Mouse (Mus musculus) liver, embryonic 15.5 days (tissue): Measurements from ENCODE around the gene Ccdc6. TPM values are rescaled to one million over a fixed set of nuclear protein-coding genes. Genes with fewer than 3 reads are reported as not detected.

Experiments used
- ATAC-seq: fragments of 200-750 bp; cut with Nextera tagmentation; 2 replicates; pipeline ENCODE4 v1.8.0; 2017; ENCODE audit warnings: moderate number of reproducible peaks, mild to moderate bottlenecking, moderate library complexity; ENCODE audit not compliant: insufficient read depth
- H3K27ac ChIP-seq: fragments of 300-500 bp; sonication (generic); replicated peaks from 2 replicates; pipeline ENCODE4 v1.5.1; 2015; ENCODE audit warnings: mild to moderate bottlenecking, inconsistent platforms
- H3K27me3 ChIP-seq: fragments of 300-500 bp; sonication (generic); 2 replicates; pipeline ENCODE4 v1.6.1; 2015; ENCODE audit warnings: mild to moderate bottlenecking, inconsistent platforms
- H3K36me3 ChIP-seq: fragments of 300-500 bp; sonication (generic); replicated peaks from 2 replicates; pipeline ENCODE4 v1.6.1; 2015; ENCODE audit warnings: moderate library complexity, mild to moderate bottlenecking, inconsistent platforms
- H3K4me1 ChIP-seq: fragments of 300-500 bp; sonication (generic); replicated peaks from 2 replicates; pipeline ENCODE4 v1.6.1; 2015; ENCODE audit warnings: inconsistent platforms
- H3K4me2 ChIP-seq: fragments of 300-500 bp; sonication (generic); 2 replicates; pipeline ENCODE4 v1.6.1; 2015; ENCODE audit warnings: moderate library complexity, mild to moderate bottlenecking, inconsistent platforms
- H3K4me3 ChIP-seq: fragments of 300-500 bp; sonication (generic); replicated peaks from 2 replicates; pipeline ENCODE4 v1.5.1; 2015; ENCODE audit warnings: mild to moderate bottlenecking, inconsistent platforms
- H3K9ac ChIP-seq: fragments of 300-500 bp; sonication (generic); 2 replicates; pipeline ENCODE4 v1.6.1; 2015; ENCODE audit warnings: moderate library complexity, mild to moderate bottlenecking, inconsistent platforms
- H3K9me3 ChIP-seq: fragments of 300-500 bp; sonication (generic); replicated peaks from 2 replicates; pipeline ENCODE4 v1.6.1; 2016; ENCODE audit warnings: inconsistent platforms
- WGBS: fragments of 180-500 bp; shearing (Covaris S2); methylation state at CpG from one replicate; pipeline ENCODE4 v1.1.7; 2015; ENCODE audit warnings: mixed read lengths; ENCODE audit not compliant: insufficient replicate concordance; 5-methylcytosine and 5-hydroxymethylcytosine counted together
- polyA plus RNA-seq: library from polyadenylated mRNA; unstranded; fragments of >200 nt; fragmentation: Nextera tagmentation; extraction: Ambion mirVana; gene quantifications from 2 replicates; pipeline ENCODE4 v1.2.1, GENCODE M21; 2015

Ccdc6 gene
- polyA plus RNA-seq, 1 experiment from 2014 or later = 7.0 TPM

DNA sequence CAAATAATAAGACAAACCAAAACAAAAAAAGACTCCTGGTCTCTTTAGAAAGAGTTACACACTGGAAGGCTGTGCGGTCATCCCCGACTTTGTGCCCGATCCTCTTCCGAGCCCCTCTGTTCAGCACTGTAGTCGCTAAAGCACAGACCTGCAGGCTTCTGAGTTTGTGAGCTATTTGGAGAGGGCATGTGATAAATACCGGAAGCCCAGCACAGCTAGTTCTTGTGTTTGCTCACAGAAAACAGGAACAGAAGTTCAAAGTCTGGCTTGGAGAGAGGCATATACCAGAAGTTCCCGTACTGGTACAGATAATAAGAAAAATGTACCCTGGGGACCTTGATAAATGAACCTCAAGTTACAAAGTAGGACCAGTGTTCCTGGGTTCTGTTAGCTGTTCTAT lies 98.4 kb downstream of the Ccdc6 start:
- Histone ChIP-seq H3K9me3 (no peaks in the 10 kb centered on the region), H3K27ac (peak overlapping the region; percentile 59), H3K27me3 (no peaks in the 10 kb centered on the region), H3K4me3 (no peak overlapping the region), H3K36me3 (peaks cover 23% of the 10 kb centered on the region), H3K4me1 (peaks cover 13% of the 10 kb centered on the region), H3K4me2 (peak overlapping the region; percentile 35), H3K9ac (no peak overlapping the region)
- 32% methylated on average over 7 of the region's 7 CpGs for WGBS
- ATAC-seq = peak; percentile 73

DNA sequence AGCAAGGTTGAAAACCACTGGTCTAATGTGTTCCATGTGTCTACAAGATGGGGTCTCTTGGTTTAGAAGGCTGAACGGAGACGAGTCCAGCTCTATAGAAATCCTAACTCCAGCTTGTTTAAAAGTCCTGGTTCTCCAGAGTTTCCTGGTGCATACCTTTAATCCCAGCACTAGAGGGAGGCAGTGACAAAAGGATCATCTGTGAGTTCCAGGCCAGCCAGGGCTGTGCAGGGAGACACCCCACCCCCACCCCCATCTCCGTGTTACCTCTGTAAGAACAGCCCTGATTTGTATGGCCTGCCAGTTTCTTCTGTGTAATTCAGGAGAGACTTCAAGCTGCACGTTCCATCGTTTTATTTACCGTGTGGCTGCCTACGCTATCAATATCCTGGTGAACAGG lies 98.9 kb downstream of the Ccdc6 start:
- Histone ChIP-seq H3K27me3 (no peaks in the 10 kb centered on the region), H3K4me3 (no peak overlapping the region), H3K27ac (peak overlapping the region; percentile 59; the same call in 1 of the 2 replicates), H3K4me1 (peaks cover 13% of the 10 kb centered on the region), H3K4me2 (peak overlapping the region; percentile 35), H3K36me3 (peaks cover 20% of the 10 kb centered on the region), H3K9me3 (no peaks in the 10 kb centered on the region), H3K9ac (no peak overlapping the region)
- peak; percentile 69; the same call in 1 of the 2 replicates for ATAC-seq
- 34% methylated on average over 7 of the region's 7 CpGs for WGBS

DNA sequence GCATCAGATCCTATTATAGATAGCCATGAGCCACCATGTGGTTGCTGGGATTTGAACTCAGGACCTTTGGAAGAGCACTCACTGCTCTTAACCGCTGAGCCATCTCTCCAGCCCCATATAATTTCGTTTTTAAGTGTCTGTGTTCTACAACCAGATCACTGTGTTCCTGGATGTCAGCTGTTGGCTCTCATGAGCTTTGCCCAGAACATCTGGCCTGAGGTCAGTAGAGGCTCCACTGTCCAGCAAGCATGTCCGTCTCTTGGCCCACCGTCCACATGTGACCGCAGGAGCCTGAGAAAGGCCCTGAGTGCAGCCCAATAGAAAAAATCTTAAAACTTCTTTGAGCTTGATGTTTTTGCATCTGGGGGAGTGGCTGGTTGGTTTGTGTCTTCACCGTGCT lies 99.7 kb downstream of the Ccdc6 start:
- ATAC-seq = no peak
- no peak overlapping the region for H3K27ac ChIP-seq
- 75% methylated on average over 6 of the region's 6 CpGs for WGBS

DNA sequence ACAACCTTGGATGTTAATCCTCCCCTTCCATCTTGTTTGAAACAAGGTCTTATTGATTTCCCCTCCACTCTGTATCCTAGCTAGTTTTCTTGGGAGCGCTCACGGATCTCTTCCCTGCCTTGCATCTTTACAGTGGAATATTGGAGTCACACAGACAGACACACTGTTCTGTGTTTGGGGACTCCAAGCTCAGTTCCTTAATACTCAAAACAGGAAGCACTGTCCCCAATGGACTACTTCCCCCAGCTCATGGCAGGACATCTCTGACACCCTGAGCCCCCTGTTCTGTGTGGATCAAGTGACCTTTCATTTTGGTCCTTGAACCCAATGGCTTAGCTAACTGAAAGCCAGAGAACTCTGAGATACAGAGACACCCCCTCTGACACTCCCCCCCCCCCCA lies 100.7 kb downstream of the Ccdc6 start:
- peaks cover 3% of the 10 kb centered on the region for H3K36me3 ChIP-seq
- no peak overlapping the region for H3K27ac ChIP-seq
- H3K9me3 ChIP-seq = no peaks in the 10 kb centered on the region
- H3K9ac ChIP-seq = no peak overlapping the region
- H3K4me1 ChIP-seq = peaks cover 13% of the 10 kb centered on the region
- H3K27me3 ChIP-seq = no peaks in the 10 kb centered on the region
- no peak overlapping the region for H3K4me2 ChIP-seq
- 80% methylated on average over 2 of the region's 2 CpGs for WGBS
- no peak overlapping the region for H3K4me3 ChIP-seq
- no peak for ATAC-seq

More for the DNA sequence above, 99.7 kb downstream of the Ccdc6 start:
- Histone ChIP-seq H3K9me3 (no peaks in the 10 kb centered on the region), H3K4me1 (peaks cover 13% of the 10 kb centered on the region), H3K4me3 (no peak overlapping the region), H3K9ac (no peak overlapping the region), H3K27me3 (no peaks in the 10 kb centered on the region), H3K36me3 (peaks cover 12% of the 10 kb centered on the region), H3K4me2 (no peak overlapping the region)

DNA sequence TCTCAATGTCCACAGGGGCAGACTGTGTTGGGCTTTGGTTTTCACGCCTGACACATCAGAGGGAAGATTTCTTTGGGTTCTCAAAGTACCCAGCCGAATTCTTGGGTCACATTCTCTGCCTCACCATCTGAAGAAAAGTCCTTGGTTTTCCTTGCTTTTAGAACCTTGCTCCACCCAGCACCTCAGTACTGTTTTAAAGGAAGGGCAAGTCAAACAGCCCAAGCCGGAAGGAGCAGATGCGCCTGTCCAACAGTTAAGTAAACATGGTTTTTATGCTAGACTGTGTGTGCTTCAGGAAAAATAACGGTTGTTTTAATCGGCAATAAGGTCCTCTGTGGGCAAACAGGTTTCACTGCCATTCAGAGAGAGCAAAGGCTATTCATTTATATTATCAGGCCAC lies 101.1 kb downstream of the Ccdc6 start:
- Histone ChIP-seq H3K27ac (no peak overlapping the region), H3K4me2 (no peak overlapping the region), H3K4me1 (peaks cover 13% of the 10 kb centered on the region), H3K4me3 (no peak overlapping the region), H3K9ac (no peak overlapping the region), H3K9me3 (no peaks in the 10 kb centered on the region), H3K36me3 (no peaks in the 10 kb centered on the region), H3K27me3 (no peaks in the 10 kb centered on the region)
- WGBS = 54% methylated on average over 6 of the region's 6 CpGs
- ATAC-seq = no peak

DNA sequence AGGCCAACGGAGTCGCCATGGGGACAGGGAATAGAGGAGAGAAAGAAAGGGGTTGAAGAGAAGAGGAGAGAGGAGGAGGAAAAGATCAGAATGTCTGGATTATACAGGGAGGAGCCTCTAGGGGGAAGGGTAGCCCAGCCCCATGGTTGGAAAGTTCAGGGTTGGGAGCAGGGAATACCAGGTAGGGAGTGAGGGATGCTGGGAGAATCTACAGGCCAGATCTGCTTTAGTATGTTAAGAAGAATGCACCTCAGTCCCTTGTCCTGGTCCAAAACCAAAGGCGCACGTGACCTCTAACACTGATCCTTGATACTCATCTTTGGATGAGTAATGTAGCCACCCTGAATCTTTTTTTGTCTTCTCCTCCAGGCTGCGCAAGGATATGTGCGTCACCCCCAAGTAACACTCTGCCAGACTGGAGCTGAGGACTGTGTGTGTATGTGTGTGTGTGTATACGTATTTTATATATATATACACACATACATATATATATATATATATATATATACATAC lies 102.1 kb downstream of the Ccdc6 start:
- Histone ChIP-seq H3K36me3 (no peaks in the 10 kb centered on the region), H3K4me3 (no peak overlapping the region), H3K27ac (no peak overlapping the region), H3K27me3 (no peaks in the 10 kb centered on the region), H3K9me3 (no peaks in the 10 kb centered on the region), H3K4me2 (no peak overlapping the region), H3K9ac (no peak overlapping the region), H3K4me1 (peaks cover 13% of the 10 kb centered on the region)
- ATAC-seq = no peak
- WGBS = 72% methylated on average over 7 of the region's 7 CpGs

DNA sequence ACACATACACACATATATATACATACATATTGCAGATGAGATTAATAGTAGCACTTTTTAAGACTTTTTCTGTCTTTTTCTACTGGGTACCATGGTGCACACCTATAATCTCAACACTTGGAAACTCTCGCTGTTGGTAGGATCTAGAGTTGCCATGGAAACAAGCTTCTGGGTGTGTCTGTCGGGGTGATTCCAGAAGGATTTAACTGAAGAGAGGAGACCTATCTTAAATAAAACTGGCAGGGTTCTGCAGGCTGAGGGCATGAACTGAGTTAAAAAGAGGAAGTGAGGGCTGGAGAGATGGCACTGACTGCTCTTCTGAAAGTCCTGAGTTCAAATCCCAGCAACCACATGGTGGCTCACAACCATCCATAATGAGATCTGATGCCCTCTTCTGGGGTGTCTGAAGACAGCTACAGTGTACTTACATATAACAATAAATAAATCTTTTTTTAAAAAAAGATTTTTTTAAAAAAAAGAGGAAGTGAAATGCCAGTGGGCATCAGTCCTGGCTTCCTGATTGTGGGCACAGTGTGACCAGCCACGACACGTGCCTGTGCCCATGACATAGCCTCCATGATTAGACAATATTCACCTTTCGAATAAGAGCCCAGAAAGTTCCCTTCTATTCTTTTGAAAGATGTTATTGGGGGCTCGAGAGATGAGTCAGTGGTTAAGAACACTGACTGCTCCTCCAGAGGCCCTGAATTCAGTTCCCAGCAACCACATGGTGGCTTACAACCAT lies 102.7 kb downstream of the Ccdc6 start:
- no peak overlapping the region for H3K27ac ChIP-seq
- WGBS = 49% methylated on average over 6 of the region's 6 CpGs
- ATAC-seq = no peak
- no peak overlapping the region for H3K4me2 ChIP-seq
- H3K9me3 ChIP-seq = no peaks in the 10 kb centered on the region
- peaks cover 13% of the 10 kb centered on the region for H3K4me1 ChIP-seq
- no peak overlapping the region for H3K9ac ChIP-seq
- no peak overlapping the region for H3K4me3 ChIP-seq
- no peaks in the 10 kb centered on the region for H3K27me3 ChIP-seq
- no peaks in the 10 kb centered on the region for H3K36me3 ChIP-seq

DNA sequence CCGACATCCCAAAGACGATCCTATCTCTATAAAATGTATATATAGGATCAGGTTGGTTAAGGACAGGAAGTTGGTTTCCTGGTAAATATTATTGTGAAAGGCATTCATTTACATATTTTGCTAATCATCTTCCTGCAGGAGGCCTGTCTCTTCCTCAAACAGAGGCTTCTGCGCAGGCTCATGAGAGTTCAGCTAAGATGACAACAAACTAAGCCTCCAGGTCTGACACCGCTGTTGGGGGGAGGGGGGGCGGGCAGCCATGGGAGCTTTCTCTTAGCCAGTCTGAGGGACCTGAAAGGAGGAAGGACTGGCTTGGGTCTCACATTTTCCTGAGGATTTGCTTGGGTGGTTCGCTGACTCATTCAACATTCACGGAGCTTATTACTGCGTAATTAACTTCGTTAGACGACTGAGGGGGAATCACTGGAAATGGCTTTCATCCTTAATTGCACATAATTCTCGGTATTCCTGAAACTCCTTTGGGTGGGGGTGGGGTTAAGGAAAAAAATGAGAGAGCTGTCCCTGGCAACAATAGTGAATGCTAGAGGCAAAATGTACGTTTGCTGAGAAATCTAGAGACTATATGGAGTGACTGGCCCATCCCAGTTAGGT lies 104.1 kb downstream of the Ccdc6 start:
- 38% methylated on average over 12 of the region's 12 CpGs for WGBS
- ATAC-seq = no peak

DNA sequence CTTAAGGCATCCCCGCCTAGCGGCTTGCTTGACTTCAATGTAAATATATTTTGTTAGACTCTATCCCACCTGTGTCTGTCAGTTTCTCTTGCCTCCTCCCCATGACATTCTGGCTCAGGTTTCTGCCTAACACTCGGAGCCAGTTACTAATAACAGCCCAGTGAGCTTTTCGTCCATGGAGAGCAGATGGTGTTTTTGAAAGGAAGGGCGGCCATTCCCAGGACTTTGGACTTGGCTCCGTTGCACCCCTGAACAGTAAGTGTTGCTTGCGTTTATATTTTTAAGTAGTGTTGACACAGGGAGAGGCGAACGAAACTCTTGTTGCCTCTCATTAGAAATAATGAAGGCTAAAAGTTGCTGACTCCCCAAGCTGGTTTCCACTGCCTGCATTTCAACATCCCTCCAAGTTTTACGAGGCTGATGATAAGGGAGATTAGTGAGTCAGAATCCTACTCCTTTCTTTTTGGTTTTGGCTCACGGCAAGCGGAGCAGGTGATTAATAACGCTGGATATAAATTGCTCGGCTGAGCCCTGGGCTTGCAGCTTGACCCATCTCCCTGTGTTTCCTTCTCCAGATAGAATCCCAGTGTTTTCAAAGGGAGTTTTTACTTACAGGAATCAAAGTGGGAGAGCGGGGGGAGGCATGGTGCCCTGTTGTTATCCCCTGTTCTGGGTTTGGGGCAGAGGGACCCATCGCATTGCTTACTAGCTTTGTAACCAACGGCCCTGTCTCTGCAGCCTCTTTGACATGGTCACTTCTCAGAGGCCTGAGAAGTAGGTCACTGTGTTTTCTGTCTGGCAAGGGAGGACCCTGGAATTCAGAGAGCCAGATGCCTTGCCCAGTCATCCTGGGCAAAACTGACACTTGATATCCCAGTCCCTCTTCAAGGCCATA lies 107.8 kb downstream of the Ccdc6 start, which contains the start of gene Mrln:
Gene Mrln, plus strand, starts transcription at position 160 of the 895 bp plus-strand sequence.
- no peaks in the 10 kb centered on the region for H3K4me1 ChIP-seq
- H3K27ac ChIP-seq = no peak within 1 kb of the TSS
- WGBS = 65% methylated on average over 17 of the region's 17 CpGs
- H3K27me3 ChIP-seq = no peaks in the 10 kb centered on the region
- H3K9ac ChIP-seq = no peak within 1 kb of the TSS
- no peak for ATAC-seq
- no peak within 1 kb of the TSS for H3K4me3 ChIP-seq
- no peaks in the 10 kb centered on the region for H3K36me3 ChIP-seq
- H3K9me3 ChIP-seq = no peaks in the 10 kb centered on the region
- H3K4me2 ChIP-seq = peak within 1 kb of the TSS; percentile 6; the same call in 1 of the 2 replicates

More for the DNA sequence above, 104.1 kb downstream of the Ccdc6 start:
- Histone ChIP-seq H3K27ac (no peak overlapping the region), H3K9ac (no peak overlapping the region), H3K4me3 (no peak overlapping the region), H3K9me3 (no peaks in the 10 kb centered on the region), H3K27me3 (no peaks in the 10 kb centered on the region), H3K4me1 (peaks cover 5% of the 10 kb centered on the region), H3K4me2 (no peak overlapping the region), H3K36me3 (no peaks in the 10 kb centered on the region)

DNA sequence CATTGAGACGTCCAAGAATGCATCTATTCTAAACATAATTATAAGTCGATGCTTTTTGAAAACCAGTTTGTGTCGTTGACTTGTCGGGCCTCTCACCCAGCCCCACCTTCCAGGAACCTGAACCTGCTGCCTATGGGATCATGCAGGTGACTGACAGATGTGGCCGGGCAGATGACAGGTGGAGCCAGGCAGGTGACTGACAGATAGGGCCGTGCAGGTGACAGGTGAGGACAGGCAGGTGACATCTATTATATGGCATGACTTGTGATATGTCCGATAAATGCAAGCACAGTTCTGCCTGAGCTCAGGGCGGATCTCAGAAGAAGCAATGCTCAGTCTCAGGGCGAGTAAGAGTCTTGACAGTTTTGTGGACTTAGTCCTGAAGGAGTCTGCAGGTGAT lies 114.4 kb downstream of the Ccdc6 start:
- Histone ChIP-seq H3K4me2 (no peak overlapping the region), H3K36me3 (no peaks in the 10 kb centered on the region), H3K27me3 (no peaks in the 10 kb centered on the region), H3K4me1 (no peaks in the 10 kb centered on the region), H3K27ac (no peak overlapping the region), H3K4me3 (no peak overlapping the region), H3K9ac (no peak overlapping the region), H3K9me3 (no peaks in the 10 kb centered on the region)
- 63% methylated on average over 9 of the region's 9 CpGs for WGBS
- ATAC-seq = no peak

DNA sequence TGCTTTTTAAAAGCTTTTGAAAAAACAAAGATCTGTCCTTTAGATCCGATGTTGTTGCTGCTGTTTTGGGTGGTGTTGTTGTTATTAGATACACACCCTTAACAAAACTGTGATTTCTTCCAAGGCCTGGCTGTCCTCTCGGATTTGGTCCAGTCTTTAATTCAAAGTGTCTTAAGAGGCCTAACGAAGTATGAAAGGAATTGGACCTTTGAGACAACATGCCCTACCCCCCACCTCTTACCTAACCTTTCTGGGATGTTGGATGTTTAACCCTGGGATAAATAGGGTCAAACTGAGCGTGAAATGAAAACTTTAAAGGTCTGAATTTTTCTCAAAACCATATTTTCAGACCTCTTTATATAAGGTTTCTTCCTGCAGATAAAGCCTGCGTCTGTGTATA lies 124.0 kb downstream of the Ccdc6 start:
- Histone ChIP-seq H3K4me1 (no peaks in the 10 kb centered on the region), H3K27ac (no peak overlapping the region), H3K4me2 (no peak overlapping the region), H3K36me3 (no peaks in the 10 kb centered on the region), H3K27me3 (no peaks in the 10 kb centered on the region), H3K9ac (no peak overlapping the region), H3K4me3 (no peak overlapping the region), H3K9me3 (no peaks in the 10 kb centered on the region)
- 60% methylated on average over 5 of the region's 5 CpGs for WGBS
- no peak for ATAC-seq
